Mouse (Mus musculus): Measurements from ENCODE around the gene Syt16. TPM values are rescaled to one million over a fixed set of nuclear protein-coding genes. Genes with fewer than 3 reads are reported as not detected.
A peak's percentile ranks its signal among the peaks of the same experiment; 100 is the strongest.

The Syt16 gene
- total RNA-seq, 2 experiments from 2014 or later: 73.5 to 79.2 TPM

- DNase-seq (ENCODE audit: low spot score in 2 of 2): no peak
Observed at GRCm38 (mm10) chr12:74303418-74304294, 306.2 kb downstream of the Syt16 start.

DNA sequence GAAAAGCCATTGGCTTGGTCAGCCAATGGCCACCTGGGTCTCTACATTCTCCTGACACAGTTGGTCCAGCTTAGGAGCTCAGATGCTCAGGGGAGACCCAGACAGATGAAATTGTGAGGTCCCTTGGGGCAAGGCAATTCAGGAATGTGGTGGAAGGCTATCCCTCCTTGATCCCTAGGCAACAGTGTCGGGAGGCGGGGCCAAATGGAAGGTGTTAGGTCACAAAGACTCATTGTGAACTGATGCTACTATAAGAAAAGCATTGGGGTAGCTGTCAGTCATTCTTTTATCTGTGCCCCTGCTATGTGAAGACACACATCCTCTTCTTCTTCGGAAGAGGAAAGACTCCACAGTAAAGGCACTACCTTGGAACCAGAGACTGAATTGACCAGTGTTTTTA is 315.1 kb downstream of the Syt16 start:
- DNase-seq (ENCODE audit: low spot score in 2 of 2): no peak

DNA sequence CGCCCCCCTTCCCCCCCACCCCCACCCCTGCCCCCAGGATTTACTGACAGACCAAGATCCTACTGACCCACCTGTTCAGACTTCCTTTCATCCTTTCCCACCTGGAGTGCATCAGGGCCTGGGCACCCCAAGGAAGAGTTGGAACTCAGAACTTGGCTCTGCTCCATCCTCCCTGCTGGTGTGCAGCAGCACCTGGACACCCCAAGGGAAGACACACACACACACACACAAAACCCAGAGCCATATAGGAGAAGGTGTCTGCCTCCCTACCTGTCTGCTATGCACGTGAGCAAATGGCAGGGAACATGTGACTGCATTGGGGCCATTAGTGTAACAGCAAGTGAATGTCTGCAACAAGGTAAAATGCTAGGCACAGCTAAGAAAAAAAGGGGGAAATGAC is 317.8 kb downstream of the Syt16 start:
- DNase-seq (ENCODE audit: low spot score in 2 of 2): no peak

DNA sequence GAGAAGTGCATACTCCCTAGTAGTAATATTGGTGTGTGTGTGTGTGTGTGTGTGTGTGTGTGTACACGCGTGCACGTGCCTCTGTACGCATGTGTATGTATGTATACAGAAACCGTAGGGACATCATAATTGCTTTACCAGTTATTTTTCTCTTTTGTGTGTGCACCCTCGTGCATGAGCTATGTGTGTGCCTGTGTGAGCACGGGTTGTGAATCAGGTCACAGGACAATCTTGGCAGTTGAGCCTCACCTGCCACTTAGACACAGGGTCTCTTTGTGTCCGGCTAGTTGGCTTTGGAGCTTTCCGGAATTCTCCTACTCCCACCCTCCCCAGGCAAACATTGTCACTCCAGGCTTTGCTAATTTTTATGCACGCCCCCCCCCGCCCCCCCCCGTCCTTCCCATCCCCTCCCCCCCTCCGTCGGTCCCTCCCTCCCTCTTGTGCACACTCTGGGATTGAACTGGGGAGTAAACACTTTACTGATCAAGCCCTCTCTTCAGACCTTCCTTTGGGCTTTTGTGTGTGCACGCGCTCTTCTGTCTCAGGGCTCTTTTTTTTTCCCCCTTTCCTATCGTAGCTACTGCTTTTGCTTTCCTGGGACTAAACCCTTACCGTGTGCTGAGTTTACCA is 319.0 kb downstream of the Syt16 start, which contains the start of gene Gm11042:
Gene Gm11042, minus strand, starts transcription at position 51 of the 630 bp plus-strand sequence.
- DNase-seq (ENCODE audit: low spot score in 2 of 2): no peak

- DNase-seq (ENCODE audit: low spot score in 2 of 2): peak; percentile 81 to 88
Observed at GRCm38 (mm10) chr12:74316989-74317759, 319.7 kb downstream of the Syt16 start.

- peak; percentile 75 to 81 for DNase-seq (ENCODE audit: low spot score in 2 of 2)
Observed at GRCm38 (mm10) chr12:74320318-74320717, 322.9 kb downstream of the Syt16 start.

DNA sequence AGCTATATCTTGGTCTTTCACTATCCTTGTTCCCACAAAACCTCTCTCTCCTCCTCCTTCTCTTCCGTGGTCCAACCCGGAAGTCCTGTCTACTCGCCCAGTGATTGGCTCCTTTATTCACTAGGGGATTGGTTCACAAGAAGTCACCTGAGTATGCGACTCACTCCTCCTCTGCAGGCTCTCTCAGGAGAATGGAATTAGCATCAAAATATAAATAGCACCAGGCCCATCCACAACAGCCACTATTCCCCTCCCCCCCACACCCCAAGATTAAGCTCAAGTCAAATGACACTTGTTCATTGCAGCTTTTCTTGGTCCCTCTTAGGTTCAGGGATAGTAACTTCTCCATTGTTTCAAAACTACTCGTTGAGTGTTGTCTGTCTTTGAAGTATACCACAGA is 324.5 kb downstream of the Syt16 start:
- no peak for DNase-seq (ENCODE audit: low spot score in 2 of 2)

Other genes with a start within 250 kb of the Syt16 start
- gene Hif1a, start 96.3 kb upstream of the Syt16 start, total RNA-seq (2021): 10 to 100 TPM; 50.5 to 51.9 TPM
- 10 to 100 TPM; 16.9 to 20.9 TPM for gene Gm49321, start 60.0 kb upstream of the Syt16 start, total RNA-seq (2021)
- 10 to 100 TPM; 48.1 to 52.5 TPM for gene Snapc1, start 33.2 kb upstream of the Syt16 start, total RNA-seq (2021)

All from left cerebral cortex, adult 18-20 months (tissue).